Mouse (Mus musculus) midbrain, postnatal 0 days (tissue): ENCODE data around the gene Mthfd1. TPM values are rescaled to one million over a fixed set of nuclear protein-coding genes. Genes with fewer than 3 reads are reported as not detected.

Experiments
- ATAC-seq: fragments of 200-750 bp; cut with Nextera tagmentation; 2 replicates; pipeline ENCODE4 v1.8.0; 2017; ENCODE audit warnings: moderate number of reproducible peaks, mild to moderate bottlenecking, moderate TSS enrichment, moderate library complexity; ENCODE audit not compliant: low FRiP score
- DNase-seq: peaks from one replicate; pipeline ENCODE4 v3.0.0-alpha.2; 2015; ENCODE audit warnings: low spot score
- H3K27ac ChIP-seq: fragments of 300-500 bp; sonication (generic); 2 replicates; pipeline ENCODE4 v1.5.1; 2014; ENCODE audit warnings: low read depth, mild to moderate bottlenecking, low read length, mixed read lengths
- H3K27me3 ChIP-seq: fragments of 300-500 bp; sonication (generic); 2 replicates; pipeline ENCODE4 v1.6.1; 2014; ENCODE audit warnings: low read length, control low read depth, mixed read lengths; ENCODE audit not compliant: insufficient read depth
- H3K36me3 ChIP-seq: fragments of 300-500 bp; sonication (generic); 2 replicates; pipeline ENCODE4 v1.6.1; 2014; ENCODE audit warnings: low read length, control low read depth, mixed read lengths; ENCODE audit not compliant: insufficient read depth
- H3K4me1 ChIP-seq: fragments of 300-500 bp; sonication (generic); 2 replicates; pipeline ENCODE4 v1.6.1; 2014; ENCODE audit warnings: mild to moderate bottlenecking, control low read depth, antibody characterized with exemption, low read length, mixed read lengths; ENCODE audit not compliant: insufficient read depth
- H3K4me2 ChIP-seq: fragments of 300-500 bp; sonication (generic); 2 replicates; pipeline ENCODE4 v1.6.1; 2014; ENCODE audit warnings: low read depth, mild to moderate bottlenecking, low read length, mixed read lengths; ENCODE audit not compliant: poor library complexity, severe bottlenecking
- H3K4me3 ChIP-seq: fragments of 300-500 bp; sonication (generic); 2 replicates; pipeline ENCODE4 v1.5.1; 2014; ENCODE audit warnings: low read depth, mild to moderate bottlenecking, low read length, moderate library complexity
- H3K9ac ChIP-seq: fragments of 300-500 bp; sonication (generic); replicated peaks from 2 replicates; pipeline ENCODE4 v1.6.1; 2014; ENCODE audit warnings: mild to moderate bottlenecking, low read length, moderate library complexity, mixed read lengths; ENCODE audit not compliant: poor library complexity, severe bottlenecking
- H3K9me3 ChIP-seq: fragments of 300-500 bp; sonication (generic); 2 replicates; pipeline ENCODE4 v1.6.1; 2016; ENCODE audit warnings: low read length, control low read depth
- CTCF ChIP-seq: IDR thresholded peaks from 2 replicates; pipeline ENCODE4 v1.5.1; 2016; ENCODE audit warnings: antibody characterized with exemption, mild to moderate bottlenecking
- WGBS: fragments of 180-500 bp; shearing (Covaris S2); extraction: QIAGEN DNeasy Blood & Tissue Kit; methylation state at CpG from one replicate; pipeline ENCODE4 v1.1.7; 2014; 5-methylcytosine and 5-hydroxymethylcytosine counted together
- polyA plus RNA-seq: library from polyadenylated mRNA; unstranded; fragments of >200 nt; fragmentation: Nextera tagmentation; extraction: Ambion mirVana; gene quantifications from 2 replicates; pipeline ENCODE4 v1.2.1, GENCODE M21; 2015
- total RNA-seq: library from RNA; depleted of rRNA; stranded (reverse); fragments of >200 nt; gene quantifications from 2 replicates; pipeline ENCODE4 v1.2.3, GENCODE M21; 2014

Gene Mthfd1
- total and polyA plus RNA-seq, 2 experiments from 2014 or later = 23.7 to 26.7 TPM

DNA sequence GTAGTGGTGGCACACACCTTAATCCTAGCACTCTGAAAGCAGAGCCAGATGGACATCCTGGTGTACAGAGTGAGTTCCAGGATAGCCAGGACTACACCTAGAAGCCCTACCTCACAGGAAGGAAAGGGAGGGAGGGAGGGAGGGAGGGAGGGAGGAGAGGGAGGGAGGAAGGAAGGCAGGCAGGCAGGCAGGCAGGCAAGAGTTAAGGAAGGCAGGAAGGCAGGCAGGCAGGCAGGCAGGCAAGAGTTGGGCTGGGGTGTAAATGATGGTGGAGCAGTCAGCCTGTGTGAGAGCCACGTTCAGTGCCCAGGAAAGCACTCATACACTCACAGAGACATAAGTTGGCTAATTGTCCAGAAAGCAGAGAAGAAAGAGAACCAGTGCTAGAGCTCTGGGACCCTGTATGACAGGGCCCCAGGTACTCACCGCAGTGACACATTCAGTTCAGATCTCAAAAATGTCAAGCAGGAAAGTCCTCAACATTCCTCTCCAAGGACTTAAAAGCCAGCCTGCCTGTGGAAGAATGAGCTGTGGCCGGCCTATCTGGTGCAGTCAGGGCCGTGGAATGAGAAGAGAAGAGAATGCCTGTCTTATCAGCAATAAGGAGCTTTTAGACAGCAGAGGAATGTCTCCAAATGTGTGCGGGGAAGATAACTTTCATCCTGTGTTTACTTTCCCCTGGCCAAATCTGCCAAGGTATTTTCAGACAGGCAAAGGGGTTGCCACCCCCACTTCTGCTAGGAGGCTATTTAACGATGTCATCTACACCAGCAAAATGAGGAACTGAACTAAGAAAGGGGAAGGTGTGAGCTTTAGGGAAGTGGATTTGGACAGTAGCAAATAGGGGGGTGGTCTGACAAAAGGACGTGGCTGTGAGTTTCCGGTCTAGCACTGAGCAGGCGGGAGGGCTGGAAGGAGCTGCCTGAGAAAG, 63.4 kb downstream of the Mthfd1 start:
- Histone ChIP-seq H3K4me3 (no peak overlapping the region), H3K9me3 (no peaks in the 10 kb centered on the region), H3K9ac (no peak overlapping the region), H3K4me2 (no peak overlapping the region), H3K36me3 (peaks cover 21% of the 10 kb centered on the region; the same call in 1 of the 2 replicates), H3K4me1 (no peaks in the 10 kb centered on the region), H3K27me3 (no peaks in the 10 kb centered on the region), H3K27ac (no peak overlapping the region)
- DNase-seq (no peak), ATAC-seq (no peak)
- WGBS = 80% methylated on average over 9 of the region's 9 CpGs
- TF ChIP-seq CTCF = no peak

DNA sequence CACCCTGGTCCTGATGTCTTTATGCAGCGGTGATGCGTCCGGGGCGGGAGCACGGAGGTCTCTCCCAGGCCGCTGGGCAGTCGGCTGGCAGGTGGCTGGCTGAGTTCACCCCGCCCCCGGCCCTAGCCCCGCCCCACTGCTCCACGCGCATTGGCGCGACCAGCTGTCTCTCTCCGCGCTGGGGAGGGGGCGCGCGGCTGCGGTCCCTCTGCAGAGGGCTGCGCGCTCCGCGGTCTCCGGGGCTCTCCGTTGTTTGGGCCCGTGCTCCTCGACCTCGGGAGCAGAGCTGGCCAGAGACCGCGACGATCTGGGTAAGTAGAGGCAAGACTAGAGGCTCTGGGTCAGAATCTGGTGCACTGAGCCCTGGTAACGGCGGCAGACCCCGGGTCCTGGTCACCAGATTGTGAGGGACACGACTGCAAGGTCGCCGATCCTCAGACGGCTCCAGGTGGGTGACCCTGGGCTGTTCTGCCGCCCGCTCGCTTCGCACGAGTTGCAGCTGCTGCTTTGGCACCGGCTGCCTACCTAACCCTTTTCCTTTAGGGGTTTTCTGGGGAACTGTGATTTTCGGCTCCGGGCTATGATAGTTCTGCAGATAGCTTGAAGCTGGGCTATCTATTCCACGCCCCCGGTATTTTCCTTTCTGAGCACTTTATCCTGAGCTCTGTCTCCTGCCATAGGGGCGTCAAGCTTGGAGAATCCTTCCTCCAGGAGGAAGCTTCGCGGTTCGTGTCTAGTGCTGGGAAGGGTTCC, 69.8 kb downstream of the Mthfd1 start, which contains the start of gene Akap5:
Gene Akap5 (plus strand): TSS at position 213 of the 753 bp plus-strand sequence.
- H3K36me3 ChIP-seq = peaks cover 10% of the 10 kb centered on the region; the same call in 1 of the 2 replicates
- H3K27ac ChIP-seq = peak within 1 kb of the TSS; percentile 58
- H3K4me1 ChIP-seq = no peaks in the 10 kb centered on the region
- no peaks in the 10 kb centered on the region for H3K27me3 ChIP-seq
- 1% methylated on average over 51 of the region's 53 CpGs for WGBS
- H3K9ac ChIP-seq = peak within 1 kb of the TSS; percentile 52
- H3K4me2 ChIP-seq = peak within 1 kb of the TSS; percentile 81
- no peaks in the 10 kb centered on the region for H3K9me3 ChIP-seq
- no peak for TF ChIP-seq CTCF
- ATAC-seq = peak; percentile 98
- peak within 1 kb of the TSS; percentile 61 for H3K4me3 ChIP-seq
- DNase-seq = peak; percentile 85

DNA sequence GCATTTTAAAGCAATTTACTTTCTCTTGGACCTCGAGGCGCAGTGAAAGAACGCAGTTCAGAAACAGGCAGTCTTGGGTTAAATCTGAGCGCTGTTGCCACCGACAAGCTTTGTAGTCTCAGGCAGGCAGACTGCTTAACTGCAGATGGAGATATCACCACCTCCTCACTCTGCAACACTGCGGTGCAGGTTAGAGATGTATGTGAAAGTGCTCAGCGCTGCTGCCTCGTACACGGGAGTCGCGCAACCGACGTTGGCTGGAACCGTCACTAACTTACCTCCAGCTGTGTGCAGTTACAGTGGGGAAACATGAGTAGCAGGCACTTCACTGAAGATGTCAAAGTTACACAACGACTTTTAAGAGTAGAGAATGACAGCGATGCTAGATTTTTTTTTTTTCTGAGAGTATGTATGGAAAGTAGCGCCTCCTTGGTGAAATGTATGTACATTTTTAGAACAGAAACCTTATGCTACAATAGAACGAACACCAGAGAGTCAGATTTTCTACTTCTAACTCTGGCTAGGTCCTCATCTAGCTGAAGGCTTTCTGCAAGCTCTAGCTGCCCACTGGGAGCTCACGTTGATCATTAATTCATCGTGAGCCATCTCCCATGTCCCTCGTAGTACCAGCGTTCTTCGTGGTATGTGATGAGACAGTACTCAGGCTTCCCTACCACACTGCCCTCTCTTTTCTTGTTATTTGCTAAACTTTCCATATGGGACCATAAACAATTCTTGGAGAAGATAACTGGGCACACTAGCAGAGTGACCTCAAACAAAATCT, 71.5 kb downstream of the Mthfd1 start:
- 0 out of 2 replicates have a peak overlapping the region, but pooled peaks have one; percentile 81 for H3K4me2 ChIP-seq
- H3K36me3 ChIP-seq = peaks cover 10% of the 10 kb centered on the region; the same call in 1 of the 2 replicates
- no peaks in the 10 kb centered on the region for H3K27me3 ChIP-seq
- H3K9me3 ChIP-seq = no peaks in the 10 kb centered on the region
- H3K4me1 ChIP-seq = no peaks in the 10 kb centered on the region
- no peak for TF ChIP-seq CTCF
- H3K9ac ChIP-seq = no peak overlapping the region
- WGBS = 89% methylated on average over 23 of the region's 23 CpGs
- ATAC-seq = no peak
- no peak overlapping the region for H3K4me3 ChIP-seq
- no peak overlapping the region for H3K27ac ChIP-seq
- DNase-seq = no peak

DNA sequence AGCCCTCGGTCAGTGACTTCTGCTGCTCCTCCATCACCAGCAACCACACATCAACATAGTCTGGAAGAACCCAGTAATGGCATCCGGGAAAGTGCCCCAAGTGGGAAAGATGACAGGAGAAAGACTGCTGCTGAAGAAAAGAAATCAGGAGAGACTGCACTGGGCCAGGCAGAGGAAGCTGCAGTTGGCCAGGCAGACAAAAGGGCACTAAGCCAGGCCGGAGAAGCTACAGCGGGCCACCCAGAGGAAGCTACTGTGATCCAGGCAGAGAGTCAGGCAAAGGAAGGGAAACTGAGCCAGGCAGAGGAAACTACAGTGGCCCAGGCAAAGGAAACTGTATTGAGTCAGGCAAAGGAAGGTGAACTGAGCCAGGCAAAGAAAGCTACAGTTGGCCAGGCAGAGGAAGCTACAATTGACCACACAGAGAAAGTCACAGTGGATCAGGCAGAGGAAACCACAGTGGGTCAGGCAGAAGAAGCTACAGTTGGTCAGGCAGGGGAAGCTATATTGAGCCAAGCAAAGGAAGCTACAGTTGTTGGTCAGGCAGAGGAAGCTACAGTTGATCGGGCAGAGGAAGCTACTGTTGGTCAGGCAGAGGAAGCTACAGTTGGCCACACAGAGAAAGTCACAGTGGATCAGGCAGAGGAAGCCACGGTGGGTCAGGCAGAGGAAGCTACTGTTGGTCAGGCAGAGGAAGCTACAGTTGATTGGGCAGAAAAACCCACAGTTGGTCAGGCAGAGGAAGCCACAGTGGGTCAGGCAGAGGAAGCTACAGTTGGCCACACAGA, 73.7 kb downstream of the Mthfd1 start:
- Histone ChIP-seq H3K27me3 (no peaks in the 10 kb centered on the region), H3K4me1 (no peaks in the 10 kb centered on the region), H3K4me2 (no peak overlapping the region), H3K9me3 (no peaks in the 10 kb centered on the region), H3K27ac (no peak overlapping the region), H3K4me3 (no peak overlapping the region), H3K36me3 (peaks cover 10% of the 10 kb centered on the region; the same call in 1 of the 2 replicates), H3K9ac (no peak overlapping the region)
- WGBS = 87% methylated on average over 6 of the region's 6 CpGs
- no peak for TF ChIP-seq CTCF
- ATAC-seq (no peak), DNase-seq (no peak)

DNA sequence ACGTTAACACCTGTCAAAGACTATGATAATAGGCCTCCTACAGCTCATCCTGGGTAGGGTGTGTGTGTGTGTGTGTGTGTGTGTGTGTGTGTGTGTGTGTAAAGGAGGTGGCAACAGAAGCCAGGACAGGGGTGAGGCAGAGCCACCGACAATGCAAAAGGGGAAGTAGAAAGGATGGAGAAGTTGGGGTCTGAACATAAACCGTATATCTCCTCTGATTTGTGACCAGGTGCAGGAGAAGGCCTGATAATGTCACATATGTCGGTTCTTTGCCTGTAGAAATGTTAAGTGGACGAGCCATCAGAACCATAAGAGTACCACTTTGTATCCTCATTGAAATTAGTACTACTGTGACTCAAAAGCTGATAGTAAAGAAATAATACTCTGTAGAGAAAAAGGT, 78.6 kb downstream of the Mthfd1 start:
- 94% methylated on average over 5 of the region's 5 CpGs for WGBS
- Histone ChIP-seq H3K9me3 (no peaks in the 10 kb centered on the region), H3K27ac (no peak overlapping the region), H3K4me2 (no peak overlapping the region), H3K4me1 (no peaks in the 10 kb centered on the region), H3K27me3 (no peaks in the 10 kb centered on the region), H3K4me3 (no peak overlapping the region), H3K36me3 (peaks cover 1% of the 10 kb centered on the region; the same call in 1 of the 2 replicates), H3K9ac (no peak overlapping the region)
- no peak for ATAC-seq
- TF ChIP-seq CTCF = no peak
- DNase-seq = no peak
